Mouse (Mus musculus) MEL (cell line): Measurements from ENCODE around the gene Fn1. TPM values are rescaled to one million over a fixed set of nuclear protein-coding genes. Genes with fewer than 3 reads are reported as not detected.

Source experiments
- DNase-seq: peaks from one replicate; pipeline ENCODE4 v3.0.0; 2011; ENCODE audit warnings: low read depth, low spot score
- H3K27ac ChIP-seq: 2 replicates; pipeline ENCODE4 v1.5.1; 2012; ENCODE audit warnings: low read depth, mild to moderate bottlenecking, control low read depth, low read length, moderate library complexity; ENCODE audit not compliant: control insufficient read depth
- H3K27me3 ChIP-seq, 2 experiments: fragments of 150-350 bp in 1 of 2; sonication (generic) in 1 of 2; 2 replicates each; pipeline ENCODE4 v1.6.1; 2012; ENCODE audit warnings: low read length in 2 of 2, mild to moderate bottlenecking in 2 of 2, improper control_type of control experiment in 1 of 2, moderate library complexity in 1 of 2; ENCODE audit not compliant: insufficient read depth in 2 of 2, control insufficient read depth in 1 of 2
- H3K36me3 ChIP-seq, 2 experiments: 2 replicates each; pipeline ENCODE4 v1.6.1; 2012 to 2014; ENCODE audit warnings: low read length in 2 of 2, improper control_type of control experiment in 1 of 2, inconsistent platforms in 1 of 2, mild to moderate bottlenecking in 1 of 2; ENCODE audit not compliant: insufficient read depth in 2 of 2, control insufficient read depth in 1 of 2
- H3K4me1 ChIP-seq, 2 experiments: fragments of 150-350 bp in 1 of 2; sonication (generic) in 1 of 2; 2 replicates each; pipeline ENCODE4 v1.6.1; 2012; ENCODE audit warnings: low read length in 2 of 2, improper control_type of control experiment in 1 of 2, mild to moderate bottlenecking in 1 of 2; ENCODE audit not compliant: insufficient read depth in 2 of 2, control insufficient read depth in 1 of 2
- H3K4me3 ChIP-seq, 2 experiments: fragments of 150-350 bp in 1 of 2; sonication (generic) in 1 of 2; 2 replicates each; pipeline ENCODE4 v1.5.1; 2012; ENCODE audit warnings: low read depth in 2 of 2, low read length in 2 of 2, mild to moderate bottlenecking in 2 of 2, moderate library complexity in 2 of 2, control low read depth in 1 of 2, improper control_type of control experiment in 1 of 2; ENCODE audit not compliant: control insufficient read depth in 1 of 2, insufficient read depth in 1 of 2
- H3K79me2 ChIP-seq: 2 replicates; pipeline ENCODE4 v1.6.1; 2012; ENCODE audit warnings: mild to moderate bottlenecking, low read length, moderate library complexity; ENCODE audit not compliant: control insufficient read depth, poor library complexity, insufficient read depth
- H3K9ac ChIP-seq: 2 replicates; pipeline ENCODE4 v1.6.1; 2012; ENCODE audit warnings: low read depth, mild to moderate bottlenecking, control low read depth, low read length, moderate library complexity; ENCODE audit not compliant: control insufficient read depth, poor library complexity, severe bottlenecking
- H3K9me3 ChIP-seq: fragments of 150-350 bp; sonication (generic); replicated peaks from 2 replicates; pipeline ENCODE4 v1.6.1; 2012; ENCODE audit warnings: mild to moderate bottlenecking, low read length, improper control_type of control experiment, moderate library complexity; ENCODE audit not compliant: insufficient read depth
- BHLHE40 ChIP-seq: IDR thresholded peaks from 2 replicates; pipeline ENCODE4 v1.6.1; 2012; ENCODE audit warnings: low read depth, mild to moderate bottlenecking, inconsistent platforms, low read length, improper control_type of control experiment, borderline replicate concordance
- CHD1 ChIP-seq: IDR thresholded peaks from 2 replicates; pipeline ENCODE4 v1.6.1; 2012; ENCODE audit warnings: low read depth, mild to moderate bottlenecking, inconsistent platforms, low read length, improper control_type of control experiment
- ELF1 ChIP-seq: IDR thresholded peaks from 2 replicates; pipeline ENCODE4 v1.6.1; 2014; ENCODE audit warnings: low read depth, mild to moderate bottlenecking, inconsistent platforms, low read length, improper control_type of control experiment, moderate library complexity
- EP300 ChIP-seq, 2 experiments: IDR thresholded peaks; 2 replicates each; pipeline ENCODE4 v1.6.1; 2011; ENCODE audit warnings: improper control_type of control experiment in 2 of 2, low read length in 2 of 2, low read depth in 1 of 2, mild to moderate bottlenecking in 1 of 2
- MAFK ChIP-seq: IDR thresholded peaks from 2 replicates; pipeline ENCODE4 v1.6.1; 2011; ENCODE audit warnings: low read depth, mild to moderate bottlenecking, low read length, improper control_type of control experiment, borderline replicate concordance
- MEF2A ChIP-seq: IDR thresholded peaks from 2 replicates; pipeline ENCODE4 v1.6.1; 2014; ENCODE audit warnings: low read depth, mild to moderate bottlenecking, inconsistent platforms, low read length, improper control_type of control experiment; ENCODE audit not compliant: poor library complexity, insufficient replicate concordance, severe bottlenecking; ENCODE audit errors: extremely low read depth
- NRF1 ChIP-seq: IDR thresholded peaks from 2 replicates; pipeline ENCODE4 v1.6.1; 2014; ENCODE audit warnings: low read depth, mild to moderate bottlenecking, inconsistent platforms, low read length, improper control_type of control experiment, moderate library complexity; ENCODE audit not compliant: poor library complexity, insufficient read depth, severe bottlenecking
- POLR2A ChIP-seq, 2 experiments: IDR thresholded peaks; 2 replicates each; pipeline ENCODE4 v1.6.1; 2011 to 2012; ENCODE audit warnings: low read length in 2 of 2, mild to moderate bottlenecking in 2 of 2, control low read depth in 1 of 2, improper control_type of control experiment in 1 of 2, low read depth in 1 of 2, moderate library complexity in 1 of 2; ENCODE audit not compliant: control insufficient read depth in 1 of 2, insufficient read depth in 1 of 2, poor library complexity in 1 of 2
- POLR2AphosphoS2 ChIP-seq: IDR thresholded peaks from 2 replicates; pipeline ENCODE4 v1.6.1; 2011; ENCODE audit warnings: low read length, improper control_type of control experiment
- RAD21 ChIP-seq: IDR thresholded peaks from 2 replicates; pipeline ENCODE4 v1.6.1; 2011; ENCODE audit warnings: mild to moderate bottlenecking, low read depth, low read length, improper control_type of control experiment
- RCOR1 ChIP-seq: IDR thresholded peaks from 2 replicates; pipeline ENCODE4 v1.6.1; 2012; ENCODE audit warnings: low read depth, mild to moderate bottlenecking, inconsistent platforms, low read length, improper control_type of control experiment
- SIN3A ChIP-seq: IDR thresholded peaks from 2 replicates; pipeline ENCODE4 v1.6.1; 2012; ENCODE audit warnings: low read length, improper control_type of control experiment, inconsistent platforms
- TAL1 ChIP-seq: IDR thresholded peaks from 2 replicates; pipeline ENCODE4 v1.6.1; 2012; ENCODE audit warnings: mild to moderate bottlenecking, inconsistent platforms, low read length, moderate library complexity, mixed read lengths
- USF1 ChIP-seq: IDR thresholded peaks from 2 replicates; pipeline ENCODE4 v1.6.1; 2014; ENCODE audit warnings: low read depth, mild to moderate bottlenecking, inconsistent platforms, low read length, improper control_type of control experiment, moderate library complexity
- USF2 ChIP-seq, 2 experiments: IDR thresholded peaks; 2 replicates each; pipeline ENCODE4 v1.6.1; 2011 to 2012; ENCODE audit warnings: improper control_type of control experiment in 2 of 2, low read length in 2 of 2, borderline replicate concordance in 1 of 2, inconsistent platforms in 1 of 2, low read depth in 1 of 2, mild to moderate bottlenecking in 1 of 2; ENCODE audit not compliant: insufficient read depth in 1 of 2
- ZC3H11A ChIP-seq: IDR thresholded peaks from 2 replicates; pipeline ENCODE4 v1.6.1; 2012; ENCODE audit warnings: low read depth, mild to moderate bottlenecking, inconsistent platforms, low read length, improper control_type of control experiment
- ZNF384 ChIP-seq: IDR thresholded peaks from 2 replicates; pipeline ENCODE4 v1.6.1; 2012; ENCODE audit warnings: low read depth, mild to moderate bottlenecking, inconsistent platforms, low read length, improper control_type of control experiment
- polyA plus RNA-seq, 2 experiments: library from polyadenylated mRNA; stranded (reverse) in 1 of 2; unstranded in 1 of 2; fragments of >175 nt in 1 of 2; fragments of >200 nt in 1 of 2; gene quantifications; 2 replicates each; pipeline versions ENCODE4 v1.2.1 to v1.2.4; 2012; ENCODE audit warnings: low replicate concordance in 2 of 2, low read depth in 1 of 2; ENCODE audit not compliant: insufficient read length in 2 of 2, insufficient read depth in 1 of 2, missing spikeins in 1 of 2
- total RNA-seq: library from RNA; depleted of rRNA; stranded (reverse); fragments of 300-350 nt; gene quantifications from 2 replicates; pipeline ENCODE4 v1.2.3, GENCODE M21; 2012

The Fn1 gene
- total and polyA plus RNA-seq, 3 experiments = 0.56 TPM; not detected in 2

DNA sequence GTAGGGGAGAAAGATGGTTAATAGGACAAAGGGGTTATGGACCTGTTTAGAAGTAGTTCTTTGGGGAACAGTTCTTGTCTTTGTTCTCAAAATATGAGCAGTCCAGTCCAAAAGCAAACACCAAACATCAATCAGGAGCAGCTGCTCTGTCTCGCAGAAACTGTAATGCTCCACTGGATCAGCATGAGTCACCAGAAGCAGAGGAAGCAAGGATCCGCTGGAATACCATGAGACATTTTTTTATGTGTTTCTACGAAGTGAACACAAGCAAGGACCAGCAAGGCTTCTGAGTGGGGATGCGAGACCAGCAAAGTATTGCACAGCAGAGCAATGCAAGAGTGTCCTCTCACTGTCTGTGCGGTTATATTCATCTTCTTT is 35.9 kb upstream of the Fn1 start:
- Histone ChIP-seq H3K9me3 (no peaks in the 10 kb centered on the region), H3K27me3 (no peaks in the 10 kb centered on the region), H3K4me3 (no peak overlapping the region), H3K79me2 (no peaks in the 10 kb centered on the region), H3K27ac (no peak overlapping the region), H3K4me1 (no peaks in the 10 kb centered on the region), H3K36me3 (no peaks in the 10 kb centered on the region), H3K9ac (no peak overlapping the region)
- no peak for TF ChIP-seq USF2 (IDR thresholded peaks at IDR 0.05; ENCODE audit: borderline replicate concordance in 1 of 2, insufficient read depth in 1 of 2, low read depth in 1 of 2, low read length in 2 of 2)
- DNase-seq = no peak

DNA sequence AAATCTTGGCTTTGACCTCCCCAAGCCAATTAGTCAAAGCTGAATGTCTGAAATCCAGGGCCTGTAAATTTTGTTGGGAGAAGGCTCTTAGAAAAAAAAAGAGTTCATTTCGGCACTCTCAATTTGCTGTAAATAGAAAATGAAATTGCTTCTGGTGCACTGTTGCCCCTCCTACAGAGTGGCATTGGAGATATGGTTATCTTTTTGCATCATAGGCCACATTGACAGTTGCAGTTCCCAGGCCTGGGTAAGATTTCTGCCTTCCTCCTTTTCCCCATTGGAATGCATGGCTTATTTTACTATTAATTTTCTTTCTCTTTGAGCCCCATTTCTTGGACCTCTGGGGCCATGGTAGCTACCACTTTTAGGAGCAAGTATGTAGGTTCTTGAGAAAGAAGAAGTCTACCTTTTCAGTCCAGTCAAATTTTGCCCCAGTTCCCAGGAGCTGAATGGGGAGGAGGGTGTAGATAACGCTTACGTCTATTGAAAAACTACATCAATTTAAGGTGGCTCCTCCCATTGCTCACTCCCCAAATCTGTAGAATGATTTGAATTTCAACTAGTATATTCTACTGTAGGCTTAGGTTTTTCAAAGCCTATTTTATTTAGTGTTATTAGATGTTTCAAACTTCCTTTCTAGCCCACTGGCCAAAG is 35.4 kb upstream of the Fn1 start:
- no peaks in the 10 kb centered on the region for H3K79me2 ChIP-seq
- no peaks in the 10 kb centered on the region for H3K9me3 ChIP-seq
- H3K27me3 ChIP-seq = no peaks in the 10 kb centered on the region
- H3K4me1 ChIP-seq = no peaks in the 10 kb centered on the region
- no peak overlapping the region for H3K9ac ChIP-seq
- DNase-seq = no peak
- no peak overlapping the region for H3K4me3 ChIP-seq
- no peaks in the 10 kb centered on the region for H3K36me3 ChIP-seq
- no peak for TF ChIP-seq EP300 (IDR thresholded peaks at IDR 0.05; ENCODE audit: low read depth in 1 of 2, low read length in 2 of 2)
- no peak for TF ChIP-seq RCOR1
- no peak for TF ChIP-seq NRF1
- TF ChIP-seq MEF2A = no peak
- TF ChIP-seq POLR2AphosphoS2 = no peak
- TF ChIP-seq SIN3A = no peak
- TF ChIP-seq RAD21 = no peak
- TF ChIP-seq TAL1 = no peak
- TF ChIP-seq MAFK = no peak
- TF ChIP-seq ZNF384 = no peak
- TF ChIP-seq CHD1 = no peak
- TF ChIP-seq POLR2A (IDR thresholded peaks at IDR 0.05; ENCODE audit: control insufficient read depth in 1 of 2, insufficient read depth in 1 of 2, low read depth in 1 of 2, low read length in 2 of 2, poor library complexity in 1 of 2) = no peak
- TF ChIP-seq BHLHE40 = no peak
- no peak for TF ChIP-seq ELF1
- no peak for TF ChIP-seq ZC3H11A
- TF ChIP-seq USF1 = no peak
- TF ChIP-seq, all 39 proteins: peak for 0
- no peak overlapping the region for H3K27ac ChIP-seq
